Mouse (Mus musculus): Measurements from ENCODE around the gene Zfp300. TPM values are rescaled to one million over a fixed set of nuclear protein-coding genes. Genes with fewer than 3 reads are reported as not detected.

The Zfp300 gene
- 0.74 TPM for polyA plus RNA-seq (2014; fragmentation: Illumina TruSeq; extraction: RNeasy Lipid Tissue Mini Kit (QIAGEN cat#74804); ENCODE audit: low replicate concordance)

DNA sequence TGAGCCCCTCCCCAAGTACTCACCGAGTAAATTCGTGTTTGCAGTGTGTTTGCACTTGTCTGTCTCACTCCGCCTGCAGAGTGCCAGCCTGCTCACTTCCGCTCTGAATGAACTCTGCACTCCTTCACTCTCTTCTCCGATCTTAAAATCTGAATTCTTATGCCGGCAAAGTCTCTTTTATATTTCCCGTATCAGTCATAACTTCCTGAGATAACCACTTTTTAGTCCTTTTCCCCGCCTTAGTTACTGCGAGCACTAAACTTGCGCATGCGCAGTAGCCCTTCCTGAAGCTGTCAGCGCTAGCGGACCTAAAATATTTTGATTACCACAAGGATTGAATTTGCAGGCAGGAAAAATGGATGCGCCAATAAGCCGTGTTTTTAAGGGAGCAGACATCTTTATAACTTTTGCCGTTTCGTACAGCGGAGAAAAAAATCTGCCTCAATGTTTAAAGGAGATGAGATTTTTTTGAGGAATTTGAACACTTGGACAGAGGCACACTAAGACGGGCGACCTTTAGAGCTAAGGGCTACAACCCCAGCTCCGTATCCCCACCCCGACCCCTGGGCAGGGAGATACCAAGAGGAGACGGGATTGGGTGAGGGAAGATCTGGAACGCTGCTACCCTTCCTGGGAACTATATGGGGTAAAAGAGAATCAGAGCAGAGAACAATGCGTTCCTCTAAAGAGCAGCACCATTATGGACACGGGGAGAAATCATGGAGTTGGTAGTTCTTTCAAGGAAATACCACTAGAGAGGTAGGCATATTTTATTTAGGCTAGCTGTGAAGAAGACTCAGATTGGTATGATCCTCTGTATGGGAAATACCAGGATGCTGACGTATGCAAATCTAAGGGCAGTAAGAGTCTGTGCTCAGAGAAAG is at the start of gene Zfp300:
TSS of gene Zfp300 (minus strand) at position 545 of the 884 bp plus-strand sequence.

GRCm38 (mm10) chrX:21115520-21115919 is 26.2 kb upstream of the Zfp300 start, which contains the start of gene Ssxa1:
Gene Ssxa1 (plus strand): TSS chrX:21115820.

DNA sequence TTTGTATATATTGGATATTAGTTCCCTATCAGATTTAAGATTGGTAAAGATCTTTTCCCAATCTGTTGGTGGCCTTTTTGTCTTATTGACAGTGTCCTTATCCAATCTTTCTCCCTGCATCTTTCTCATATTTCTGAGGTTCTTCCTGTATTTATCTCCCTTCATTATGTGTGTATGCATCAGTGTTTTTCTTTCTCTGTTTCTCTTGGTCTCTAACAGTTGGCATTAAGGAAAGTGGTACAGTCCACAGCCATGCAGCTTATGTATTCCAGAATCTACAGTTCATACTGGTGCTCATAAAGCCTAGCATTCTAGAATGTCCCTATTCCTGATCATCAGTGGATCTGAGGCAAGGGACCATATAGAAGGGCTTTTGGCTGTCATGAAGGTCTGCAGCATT is 21.2 kb downstream of the Zfp300 start, which contains the start of gene Spaca5:
TSS of gene Spaca5 (plus strand) at position 301 of the 400 bp plus-strand sequence.

DNA sequence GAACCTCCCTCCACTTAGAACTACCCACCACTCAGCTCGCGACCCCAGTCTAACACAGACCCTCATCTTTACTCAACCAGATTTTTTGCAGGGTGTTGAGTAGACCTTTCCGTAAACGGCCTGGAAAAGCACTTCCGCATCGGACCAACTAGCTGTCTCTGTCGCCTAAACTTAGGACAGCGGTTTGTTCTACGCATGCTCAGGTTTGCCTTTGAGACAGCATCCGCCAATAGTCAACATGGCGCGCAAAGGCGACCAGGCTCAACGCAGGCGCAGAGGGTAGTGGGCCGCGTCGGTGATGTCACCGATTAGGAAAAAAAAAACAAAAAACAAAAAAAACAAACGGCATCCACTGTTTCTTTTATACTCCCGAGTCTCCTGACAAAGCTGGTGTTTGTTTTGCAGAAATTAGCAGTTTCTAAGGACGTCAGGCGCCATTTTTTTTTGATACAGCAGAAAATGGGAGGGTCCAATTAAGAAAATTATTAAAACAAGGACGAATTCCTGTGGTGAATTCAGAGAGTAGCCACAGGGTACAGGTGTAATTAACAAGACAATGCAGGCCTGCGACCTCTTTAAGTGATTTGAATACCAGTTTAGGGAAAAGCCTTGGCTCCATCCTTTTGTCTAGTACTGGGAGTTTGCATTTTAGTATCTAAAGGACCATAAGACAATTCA is 27.3 kb downstream of the Zfp300 start, which contains the start of gene Zfp182:
TSS of gene Zfp182 (minus strand) at position 451 of the 678 bp plus-strand sequence.

Other genes with a start within 250 kb of the Zfp300 start
- gene Timp1, start 219.4 kb downstream of the Zfp300 start, polyA plus RNA-seq (2014; fragmentation: Illumina TruSeq; extraction: RNeasy Lipid Tissue Mini Kit (QIAGEN cat#74804); ENCODE audit: low replicate concordance): not detected
- 1.5 TPM for gene Syn1, start 168.5 kb downstream of the Zfp300 start, polyA plus RNA-seq (2014; fragmentation: Illumina TruSeq; extraction: RNeasy Lipid Tissue Mini Kit (QIAGEN cat#74804); ENCODE audit: low replicate concordance)
- gene Cfp, start 158.0 kb downstream of the Zfp300 start, polyA plus RNA-seq (2014; fragmentation: Illumina TruSeq; extraction: RNeasy Lipid Tissue Mini Kit (QIAGEN cat#74804); ENCODE audit: low replicate concordance): 2.5 TPM
- 2.8 TPM for gene Elk1, start 138.9 kb downstream of the Zfp300 start, polyA plus RNA-seq (2014; fragmentation: Illumina TruSeq; extraction: RNeasy Lipid Tissue Mini Kit (QIAGEN cat#74804); ENCODE audit: low replicate concordance)
- gene Uxt, start 127.5 kb downstream of the Zfp300 start, polyA plus RNA-seq (2014; fragmentation: Illumina TruSeq; extraction: RNeasy Lipid Tissue Mini Kit (QIAGEN cat#74804); ENCODE audit: low replicate concordance): 17.9 TPM
- 51.2 TPM for gene Zfp182, start 27.2 kb downstream of the Zfp300 start, polyA plus RNA-seq (2014; fragmentation: Illumina TruSeq; extraction: RNeasy Lipid Tissue Mini Kit (QIAGEN cat#74804); ENCODE audit: low replicate concordance)
- not detected for gene Spaca5, start 21.1 kb downstream of the Zfp300 start, polyA plus RNA-seq (2014; fragmentation: Illumina TruSeq; extraction: RNeasy Lipid Tissue Mini Kit (QIAGEN cat#74804); ENCODE audit: low replicate concordance)
- gene Ssxa1, start 26.3 kb upstream of the Zfp300 start, polyA plus RNA-seq (2014; fragmentation: Illumina TruSeq; extraction: RNeasy Lipid Tissue Mini Kit (QIAGEN cat#74804); ENCODE audit: low replicate concordance): not detected
- not detected for gene Gm21876, start 86.1 kb upstream of the Zfp300 start, polyA plus RNA-seq (2014; fragmentation: Illumina TruSeq; extraction: RNeasy Lipid Tissue Mini Kit (QIAGEN cat#74804); ENCODE audit: low replicate concordance)

Data from small intestine, adult 10 weeks (tissue).